ENCODE assay signal across 20 mouse cellular contexts in the genomic region with DNA sequence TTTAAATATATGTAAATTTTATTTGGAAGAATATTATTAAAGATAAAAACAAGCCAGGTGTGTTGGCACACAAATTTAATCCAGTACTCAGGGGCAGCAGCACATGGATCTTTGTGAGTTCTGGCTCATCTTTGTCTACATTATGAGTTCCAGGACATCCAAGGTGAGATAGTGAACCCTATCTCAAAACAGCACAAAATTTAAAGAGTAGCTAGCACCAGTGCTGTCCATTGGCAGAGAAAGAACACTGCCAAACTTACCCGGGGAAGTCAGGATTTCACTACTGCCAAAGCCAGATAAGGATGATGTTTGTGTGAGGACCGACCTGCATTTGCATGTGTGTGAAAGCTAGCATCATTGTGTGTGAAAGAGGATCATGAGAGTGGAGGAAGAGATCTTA.
"Had no signal": no experiment of that assay in that cellular context is flagged by ENCODE, and none has a peak within 500 bp of the region (broad histone marks: within the 10 kb centered on the region; RNA-seq: fewer than 3 reads in every experiment).

No protein-coding gene starts in this region.

- H3K27me3 ChIP-seq: heart, embryonic 12.5 days; hindbrain, embryonic 12.5 days; intestine, embryonic 15.5 days; limb, embryonic 12.5 days had no signal

- H3K9me3 ChIP-seq: heart, embryonic 10.5 days; heart, embryonic 12.5 days; hindbrain, embryonic 10.5 days; hindbrain, embryonic 12.5 days; intestine, embryonic 15.5 days; limb, embryonic 10.5 days; limb, embryonic 12.5 days had no signal

- H3K4me1 ChIP-seq: heart, embryonic 10.5 days; heart, embryonic 12.5 days; hindbrain, embryonic 10.5 days; intestine, embryonic 15.5 days; limb, embryonic 10.5 days; limb, embryonic 12.5 days had no signal

- H3K27ac ChIP-seq: heart, adult 2 months; heart, embryonic 10.5 days; hindbrain, embryonic 10.5 days; hindbrain, embryonic 12.5 days; hindbrain, embryonic 14.5 days; intestine, embryonic 15.5 days; layer of hippocampus, adult 2 months; left cerebral cortex, adult 2 months; limb, embryonic 10.5 days; limb, embryonic 12.5 days had no signal

- H3K4me2 ChIP-seq: heart, embryonic 12.5 days; hindbrain, embryonic 12.5 days; hindbrain, embryonic 14.5 days; intestine, embryonic 15.5 days; limb, embryonic 12.5 days had no signal

- ATAC-seq: hindbrain, embryonic 16.5 days; intestine, embryonic 15.5 days; intestine, postnatal 0 days had no signal

- H3K4me3 ChIP-seq: heart, adult 2 months; heart, embryonic 10.5 days; heart, embryonic 12.5 days; hindbrain, embryonic 10.5 days; hindbrain, embryonic 12.5 days; intestine, embryonic 15.5 days; layer of hippocampus, adult 2 months; left cerebral cortex, adult 2 months; limb, embryonic 10.5 days; limb, embryonic 12.5 days had no signal

- DNase-seq: gastrocnemius, postnatal 14 days; gastrocnemius, postnatal 36 days; heart, adult 2 months; heart, postnatal 10 days; heart, postnatal 4 days; kidney, adult 18-20 months; kidney, postnatal 10 days; kidney, postnatal 25 days had no signal

- H3K9ac ChIP-seq: heart, embryonic 12.5 days; hindbrain, embryonic 12.5 days; hindbrain, embryonic 14.5 days; intestine, embryonic 15.5 days; limb, embryonic 12.5 days had no signal
